Mouse (Mus musculus) testis, adult 2 months (tissue): ENCODE results near the gene Supt3. TPM values are rescaled to one million over a fixed set of nuclear protein-coding genes. Genes with fewer than 3 reads are reported as not detected.

Experiments used
- H3K27ac ChIP-seq: fragments of 200-500 bp; 2 replicates; pipeline ENCODE4 v1.5.1; 2012; ENCODE audit warnings: low read depth, low read length; ENCODE audit not compliant: control insufficient read depth, insufficient read depth
- H3K27me3 ChIP-seq: fragments of 200-500 bp; 2 replicates; pipeline ENCODE4 v1.6.1; 2012; ENCODE audit warnings: mild to moderate bottlenecking, low read length, moderate library complexity; ENCODE audit not compliant: control insufficient read depth, insufficient read depth
- H3K36me3 ChIP-seq: fragments of 200-500 bp; 2 replicates; pipeline ENCODE4 v1.6.1; 2012; ENCODE audit warnings: mild to moderate bottlenecking, low read length; ENCODE audit not compliant: control insufficient read depth, insufficient read depth
- H3K4me1 ChIP-seq: fragments of 200-500 bp; 2 replicates; pipeline ENCODE4 v1.6.1; 2012; ENCODE audit warnings: low read length; ENCODE audit not compliant: control insufficient read depth, insufficient read depth
- H3K4me3 ChIP-seq: fragments of 200-500 bp; 2 replicates; pipeline ENCODE4 v1.5.1; 2012; ENCODE audit warnings: low read depth, mild to moderate bottlenecking, low read length, moderate library complexity, mixed read lengths; ENCODE audit not compliant: control insufficient read depth
- CTCF ChIP-seq: fragments of 200-500 bp; IDR thresholded peaks from 2 replicates; pipeline ENCODE4 v1.5.1; 2012; ENCODE audit warnings: low read depth, mild to moderate bottlenecking, inconsistent platforms, low read length, moderate library complexity; ENCODE audit not compliant: control insufficient read depth, insufficient read depth, insufficient replicate concordance
- POLR2A ChIP-seq: fragments of 200-500 bp; IDR thresholded peaks from 2 replicates; pipeline ENCODE4 v1.6.1; 2012; ENCODE audit warnings: low read depth, mild to moderate bottlenecking, inconsistent platforms, low read length, moderate library complexity; ENCODE audit not compliant: control insufficient read depth
- polyA plus RNA-seq: library from polyadenylated mRNA; depleted of rRNA; stranded (reverse); fragments of >200 nt; gene quantifications from 2 replicates; pipeline ENCODE4 v1.2.3, GENCODE M21; 2012; rRNA removed

The Supt3 gene
- 19.6 and 19.8 TPM in 2 replicates for polyA plus RNA-seq

DNA sequence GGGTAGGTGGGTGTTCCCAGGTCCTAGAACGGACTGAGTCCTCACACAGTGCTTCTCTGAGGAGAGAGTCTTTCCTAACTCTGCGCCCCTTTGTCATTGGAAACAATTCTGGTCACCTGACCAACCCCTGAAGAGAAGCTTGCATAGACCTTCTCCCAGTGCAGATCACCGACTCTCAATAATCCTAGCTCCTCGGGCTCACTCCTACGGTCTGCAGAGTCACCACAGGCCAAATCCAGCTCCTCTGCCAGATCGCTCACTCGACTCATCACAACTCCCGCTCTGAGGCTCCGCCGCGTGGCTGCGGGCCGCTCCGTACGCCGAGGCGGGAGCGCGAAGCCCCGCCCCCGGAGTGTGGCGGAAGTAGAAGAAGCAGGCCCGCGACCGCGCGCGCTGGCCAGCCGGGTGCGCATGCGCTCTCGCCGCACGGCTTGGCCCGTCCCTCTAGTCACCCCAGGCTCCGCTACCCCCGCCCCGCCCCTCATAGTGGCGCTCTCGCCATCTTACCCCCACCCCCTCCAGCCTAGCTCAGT lies at the start of gene Supt3:
TSS of gene Supt3 (plus strand) at position 415 of the 533 bp plus-strand sequence.
- Histone ChIP-seq H3K4me1 (peaks cover 4% of the 10 kb centered on the region), H3K36me3 (no peaks in the 10 kb centered on the region), H3K4me3 (peak within 1 kb of the TSS; percentile 95), H3K27me3 (no peaks in the 10 kb centered on the region), H3K27ac (peak within 1 kb of the TSS; percentile 83)
- TF ChIP-seq POLR2A: peak; percentile 65
- TF ChIP-seq CTCF: no peak

DNA sequence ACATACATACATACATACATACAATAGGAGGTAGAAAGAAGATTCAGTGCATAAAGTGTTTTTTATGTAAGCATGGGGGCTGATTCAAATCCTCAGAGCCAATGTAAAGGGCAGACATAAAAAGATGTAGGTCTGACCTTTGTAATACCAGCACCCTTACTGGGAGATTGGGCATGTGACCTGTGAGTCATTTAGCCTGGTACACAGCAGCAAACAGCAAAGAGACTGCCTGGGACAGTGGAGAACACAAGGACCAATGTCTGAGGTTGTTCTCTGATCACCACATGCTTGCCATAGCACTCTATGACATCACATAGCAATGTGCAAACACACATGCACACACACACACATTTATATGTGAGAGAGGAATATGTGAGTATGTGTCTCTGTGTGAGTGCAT lies 49.3 kb upstream of the Supt3 start:
- Histone ChIP-seq H3K36me3 (no peaks in the 10 kb centered on the region), H3K27ac (no peak overlapping the region), H3K27me3 (no peaks in the 10 kb centered on the region), H3K4me3 (no peak overlapping the region), H3K4me1 (no peaks in the 10 kb centered on the region; the same call in 1 of the 2 replicates)
- TF ChIP-seq POLR2A (no peak), CTCF (no peak)

DNA sequence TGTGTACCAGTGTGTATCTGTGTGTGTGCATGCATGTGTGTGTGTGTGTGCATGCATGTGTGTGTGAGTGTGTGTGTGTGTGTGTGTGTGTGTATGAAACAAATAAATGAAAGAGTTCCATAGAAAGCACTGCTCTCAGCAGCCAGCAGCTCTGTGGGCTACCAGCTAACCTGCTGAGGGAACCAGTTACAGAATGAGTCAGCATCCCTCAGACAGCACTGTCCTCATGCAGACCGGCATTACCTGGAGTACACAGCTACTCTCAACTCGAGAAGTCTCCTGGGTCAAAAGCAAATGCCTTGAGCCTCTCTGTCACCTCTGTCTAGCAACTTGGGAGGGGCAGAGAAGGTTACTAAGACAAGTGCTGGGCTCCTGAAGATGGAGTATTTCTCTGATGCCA lies 48.5 kb upstream of the Supt3 start:
- no peak for TF ChIP-seq POLR2A
- no peak overlapping the region for H3K27ac ChIP-seq
- H3K27me3 ChIP-seq: no peaks in the 10 kb centered on the region
- no peak overlapping the region for H3K4me3 ChIP-seq
- H3K4me1 ChIP-seq: no peaks in the 10 kb centered on the region; the same call in 1 of the 2 replicates
- no peaks in the 10 kb centered on the region for H3K36me3 ChIP-seq

DNA sequence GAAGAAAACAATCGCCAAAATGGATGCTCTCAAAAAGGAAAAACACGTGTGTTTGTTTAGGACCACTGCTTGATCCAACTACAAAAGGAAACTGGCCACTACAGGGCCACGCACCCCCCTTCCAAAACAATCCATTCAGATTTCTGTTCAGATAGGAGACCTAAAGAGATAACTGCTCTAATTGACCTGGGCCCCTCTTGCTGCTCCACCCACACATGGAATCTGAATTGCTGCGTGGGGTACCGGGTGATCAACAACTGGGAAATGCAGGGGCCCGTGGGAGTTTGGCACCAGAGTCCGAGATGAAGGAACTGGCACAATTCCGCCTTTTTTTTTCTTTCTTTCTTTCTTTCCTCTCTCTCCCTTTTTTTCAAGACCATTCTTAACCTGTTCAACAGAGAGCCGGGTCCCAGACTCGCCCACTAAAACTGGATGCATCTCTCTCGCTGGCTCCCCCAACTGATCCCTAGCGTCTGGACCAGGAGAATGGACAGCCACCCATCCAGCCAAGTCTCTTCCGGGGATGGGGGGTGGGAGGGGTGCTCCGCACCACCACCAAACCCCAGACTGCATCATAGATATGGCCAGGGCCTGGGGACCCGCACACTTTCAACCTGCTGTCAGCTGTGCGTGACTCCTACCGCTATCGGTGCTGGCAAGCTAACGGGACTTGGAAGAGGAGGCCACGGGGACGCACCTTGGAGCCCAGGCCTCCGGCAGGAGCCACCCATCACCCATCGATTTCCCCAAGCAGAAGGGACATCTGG lies 43.2 kb upstream of the Supt3 start:
- Histone ChIP-seq H3K36me3 (no peaks in the 10 kb centered on the region), H3K27me3 (peaks cover 2% of the 10 kb centered on the region), H3K4me3 (no peak overlapping the region), H3K27ac (no peak overlapping the region), H3K4me1 (peaks cover 12% of the 10 kb centered on the region)
- TF ChIP-seq CTCF (no peak), POLR2A (no peak)

DNA sequence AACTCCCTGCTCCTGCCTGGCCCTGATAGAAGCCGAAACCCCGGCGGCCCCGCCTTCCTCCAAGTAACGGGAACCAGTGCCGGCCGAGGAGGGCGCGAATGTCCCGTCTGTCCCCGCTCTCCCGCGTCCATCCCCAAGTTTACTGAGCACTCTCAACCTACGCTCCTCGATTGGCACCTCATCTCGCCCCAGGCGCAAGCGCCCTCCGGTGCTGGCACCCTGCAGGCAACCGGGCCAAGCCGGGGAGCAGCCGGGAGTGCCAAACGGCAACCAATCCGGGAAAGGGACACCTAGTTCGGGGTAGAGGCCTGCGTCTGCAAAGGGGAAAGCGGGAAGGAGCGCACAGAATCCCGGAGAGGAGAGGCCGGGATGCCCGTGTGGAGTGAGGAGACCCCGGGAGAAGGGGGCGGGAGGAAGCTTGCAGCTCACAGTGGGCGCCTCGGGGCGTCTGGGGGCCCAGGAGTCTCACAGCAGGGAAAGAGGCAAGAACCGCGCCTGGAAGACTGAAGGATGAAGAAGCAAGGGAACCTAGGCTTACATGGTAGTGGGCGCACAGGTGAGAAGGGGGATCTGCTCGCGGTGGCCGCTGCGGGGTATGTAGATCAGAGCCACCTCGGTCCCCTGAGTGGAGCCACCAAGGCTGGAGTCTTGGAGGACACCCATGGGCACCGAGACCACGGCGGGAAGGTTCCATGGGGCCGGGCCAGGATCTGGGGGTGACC lies 42.3 kb upstream of the Supt3 start:
- Histone ChIP-seq H3K4me3 (peak overlapping the region; percentile 83), H3K36me3 (no peaks in the 10 kb centered on the region), H3K27me3 (peaks cover 2% of the 10 kb centered on the region), H3K27ac (no peak overlapping the region), H3K4me1 (peaks cover 12% of the 10 kb centered on the region)
- no peak for TF ChIP-seq POLR2A
- TF ChIP-seq CTCF: no peak

DNA sequence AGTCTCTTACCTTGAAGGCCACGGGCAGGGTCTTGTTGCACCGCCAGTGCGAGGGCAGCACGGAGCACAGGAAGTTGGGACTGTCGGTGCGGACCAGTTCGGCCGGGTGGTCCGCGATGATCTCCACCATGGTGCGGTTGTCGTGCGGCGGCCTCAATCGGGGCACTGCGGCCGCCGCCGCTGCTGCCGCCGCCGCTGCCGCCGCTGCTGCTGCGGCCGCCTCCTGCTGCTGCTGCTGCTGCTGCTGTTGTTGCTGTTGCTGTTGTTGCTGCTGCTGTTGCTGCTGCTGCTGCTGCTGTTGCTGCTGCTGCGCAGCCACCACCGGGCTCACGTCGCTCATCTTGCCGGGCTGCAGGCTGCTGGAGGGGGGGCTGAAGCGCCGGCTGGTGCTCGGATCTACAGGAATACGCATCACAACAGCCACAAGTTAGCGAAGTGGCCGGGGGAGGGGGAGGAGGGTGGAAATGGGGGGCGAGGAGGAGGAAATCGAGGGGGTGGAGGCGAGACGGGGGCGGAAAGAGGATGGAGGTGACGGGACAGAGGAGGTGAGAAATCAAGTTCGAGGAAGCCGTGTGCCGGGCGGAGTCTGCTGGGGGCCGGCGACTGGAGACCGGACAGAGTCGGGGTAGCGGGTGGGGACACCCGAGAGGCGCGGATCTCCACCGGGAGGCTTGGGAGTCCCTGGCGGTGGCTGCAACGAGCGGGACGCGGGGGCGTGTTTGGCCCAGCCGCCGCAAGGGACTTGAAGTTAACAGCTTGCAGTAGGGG lies 41.5 kb upstream of the Supt3 start:
- Histone ChIP-seq H3K27me3 (peaks cover 2% of the 10 kb centered on the region), H3K27ac (no peak overlapping the region)

DNA sequence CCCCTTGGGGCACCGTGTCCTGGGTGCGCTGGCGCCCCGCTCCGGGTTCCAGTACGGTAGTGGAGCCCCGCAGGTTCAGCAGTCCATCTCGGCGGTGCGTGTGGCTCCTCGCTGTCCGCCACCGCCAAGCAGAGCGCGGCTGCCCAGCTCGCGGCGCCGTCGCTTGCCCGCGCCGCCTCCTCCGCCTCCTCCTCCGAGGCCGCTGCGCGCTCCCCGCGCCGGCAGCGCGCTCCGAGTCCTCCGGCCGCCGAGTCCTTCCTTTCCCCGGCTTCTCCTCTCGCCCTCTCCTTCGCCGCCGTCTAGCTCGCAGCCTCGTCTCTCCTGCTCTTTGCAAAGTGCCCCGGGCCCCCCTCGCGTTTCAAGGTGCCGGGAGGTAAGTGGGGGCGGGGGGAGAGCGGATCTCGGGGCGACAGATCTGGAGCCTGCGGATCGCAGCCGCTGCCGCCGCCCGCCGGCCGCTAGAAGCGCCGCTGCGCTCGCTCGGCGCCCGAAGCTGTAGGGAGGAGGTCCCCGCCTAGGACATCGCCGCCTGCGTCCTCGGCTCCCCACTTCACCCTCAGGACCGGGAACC lies 40.9 kb upstream of the Supt3 start:
- peaks cover 12% of the 10 kb centered on the region for H3K4me1 ChIP-seq
- no peak overlapping the region for H3K27ac ChIP-seq
- H3K4me3 ChIP-seq: peak overlapping the region; percentile 83
- H3K27me3 ChIP-seq: peaks cover 2% of the 10 kb centered on the region
- TF ChIP-seq CTCF (no peak), POLR2A (no peak)
- H3K36me3 ChIP-seq: no peaks in the 10 kb centered on the region

More for the DNA sequence above, 41.5 kb upstream of the Supt3 start:
- TF ChIP-seq CTCF: no peak
- no peak for TF ChIP-seq POLR2A
- H3K4me3 ChIP-seq: peak overlapping the region; percentile 83
- no peaks in the 10 kb centered on the region for H3K36me3 ChIP-seq
- peaks cover 12% of the 10 kb centered on the region for H3K4me1 ChIP-seq
